Mouse (Mus musculus): ENCODE data around the gene Prdx5. TPM values are rescaled to one million over a fixed set of nuclear protein-coding genes. Genes with fewer than 3 reads are reported as not detected.

Gene Prdx5
- polyA plus RNA-seq, 1 experiment: 148 TPM

DNA sequence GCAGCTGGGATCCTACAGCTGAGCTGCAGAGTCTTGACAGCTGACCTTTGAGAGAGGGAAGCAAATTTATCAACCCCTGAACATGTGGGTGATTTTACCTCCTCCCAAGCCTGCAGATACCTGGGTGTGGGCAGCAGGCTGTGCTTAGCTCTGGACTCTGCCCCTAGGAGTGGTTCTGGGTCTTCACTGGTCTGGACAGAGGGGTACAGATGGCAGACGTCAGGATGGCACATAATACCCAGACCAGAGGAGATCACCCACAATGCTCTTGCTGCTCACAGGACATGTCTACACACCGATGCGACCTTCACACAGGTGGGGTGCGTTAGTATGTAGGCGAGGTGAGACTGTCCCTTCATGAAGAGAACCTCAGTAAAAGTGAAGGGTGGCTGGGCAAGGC, 39.6 kb upstream of the Prdx5 start:
- WGBS: 85% methylated on average over 5 of the region's 5 CpGs
- Histone ChIP-seq H3K4me3 (replicated peaks; ENCODE audit: extremely low read depth, low read depth, low read length) (no peak overlapping the region), H3K4me1 (ENCODE audit: control insufficient read depth, insufficient read depth, low read length) (peaks cover 11% of the 10 kb centered on the region)
- TF ChIP-seq POLR2A (IDR thresholded peaks at IDR 0.05; ENCODE audit: borderline replicate concordance, extremely low read depth, low read depth, low read length) (no peak), CTCF (IDR thresholded peaks at IDR 0.05; ENCODE audit: insufficient read depth, low read length) (no peak)
- DNase-seq: no peak

DNA sequence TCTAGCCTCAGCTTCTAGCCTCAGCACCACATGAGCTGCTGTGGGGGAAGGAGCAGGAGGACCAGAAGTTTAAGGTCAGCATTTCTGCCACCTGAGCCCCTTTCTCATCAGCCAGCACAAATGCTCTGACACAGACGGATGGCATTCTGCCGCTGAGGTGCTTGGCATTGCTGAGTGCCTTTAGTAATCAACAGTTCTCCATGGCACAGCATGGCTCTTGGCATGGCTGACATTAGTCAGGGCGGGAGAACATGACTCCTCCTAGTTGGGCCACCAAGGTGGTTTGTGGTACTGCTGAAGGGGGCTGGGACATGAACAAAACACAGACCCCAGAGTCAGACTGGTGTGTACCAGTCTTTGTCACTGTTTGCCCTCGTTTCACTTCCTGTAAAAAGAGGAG, 38.3 kb upstream of the Prdx5 start:
- H3K4me1 ChIP-seq (ENCODE audit: control insufficient read depth, insufficient read depth, low read length): peaks cover 5% of the 10 kb centered on the region
- TF ChIP-seq CTCF (IDR thresholded peaks at IDR 0.05; ENCODE audit: insufficient read depth, low read length) (no peak), POLR2A (IDR thresholded peaks at IDR 0.05; ENCODE audit: borderline replicate concordance, extremely low read depth, low read depth, low read length) (no peak)
- no peak for DNase-seq
- no peak overlapping the region for H3K4me3 ChIP-seq (replicated peaks; ENCODE audit: extremely low read depth, low read depth, low read length)
- 66% methylated on average over 4 of the region's 4 CpGs for WGBS

DNA sequence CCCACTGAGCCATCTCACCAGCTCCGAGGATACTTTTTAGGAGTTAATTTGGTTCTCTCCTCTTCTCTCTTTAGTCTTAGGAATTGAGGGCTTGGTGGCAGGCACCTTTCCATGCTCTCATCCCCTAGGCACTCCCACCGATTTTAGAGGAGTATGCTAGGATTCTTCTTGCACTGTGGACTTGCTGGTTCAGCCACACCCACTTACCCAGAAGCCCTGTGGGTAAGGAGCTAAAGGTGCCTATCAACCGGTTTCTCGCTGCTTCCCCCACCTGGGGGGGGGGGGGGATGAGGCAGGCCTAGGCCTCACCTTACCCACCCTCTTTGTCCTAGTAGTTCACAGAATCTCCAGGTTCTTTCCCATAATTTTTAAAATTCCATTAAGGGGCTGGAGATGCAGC, 37.8 kb upstream of the Prdx5 start:
- peaks cover 3% of the 10 kb centered on the region for H3K4me1 ChIP-seq (ENCODE audit: control insufficient read depth, insufficient read depth, low read length)
- DNase-seq: no peak
- H3K4me3 ChIP-seq (replicated peaks; ENCODE audit: extremely low read depth, low read depth, low read length): no peak overlapping the region
- TF ChIP-seq CTCF (IDR thresholded peaks at IDR 0.05; ENCODE audit: insufficient read depth, low read length) (no peak), POLR2A (IDR thresholded peaks at IDR 0.05; ENCODE audit: borderline replicate concordance, extremely low read depth, low read depth, low read length) (no peak)
- 66% methylated on average over 4 of the region's 4 CpGs for whole genome bisulfite sequencing

DNA sequence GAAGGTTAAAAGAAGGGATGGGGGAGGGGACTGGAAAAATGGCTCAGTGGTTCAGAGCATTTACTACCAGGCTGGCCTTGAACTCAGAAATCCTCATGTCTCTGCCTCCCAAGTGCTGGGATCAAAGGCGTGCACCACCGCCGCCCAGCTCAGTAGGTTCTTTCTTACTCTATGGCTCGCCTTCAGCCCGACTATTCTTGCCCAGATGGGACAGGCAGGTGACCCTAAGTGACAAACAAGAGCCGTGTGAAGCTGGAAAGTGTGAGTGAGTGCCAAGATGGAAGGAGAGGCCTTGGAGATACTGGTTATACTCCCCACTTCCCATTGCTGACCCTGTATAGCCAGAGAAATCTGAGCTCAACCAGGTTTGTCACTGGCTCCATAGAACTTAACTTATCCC, 33.8 kb upstream of the Prdx5 start:
- peaks cover 7% of the 10 kb centered on the region; the same call in 1 of the 2 replicates for H3K4me1 ChIP-seq (ENCODE audit: control insufficient read depth, insufficient read depth, low read length)
- TF ChIP-seq POLR2A (IDR thresholded peaks at IDR 0.05; ENCODE audit: borderline replicate concordance, extremely low read depth, low read depth, low read length) (no peak), CTCF (IDR thresholded peaks at IDR 0.05; ENCODE audit: insufficient read depth, low read length) (no peak)
- no peak for DNase-seq
- no peak overlapping the region for H3K4me3 ChIP-seq (replicated peaks; ENCODE audit: extremely low read depth, low read depth, low read length)
- WGBS: 92% methylated on average over 6 of the region's 6 CpGs

DNA sequence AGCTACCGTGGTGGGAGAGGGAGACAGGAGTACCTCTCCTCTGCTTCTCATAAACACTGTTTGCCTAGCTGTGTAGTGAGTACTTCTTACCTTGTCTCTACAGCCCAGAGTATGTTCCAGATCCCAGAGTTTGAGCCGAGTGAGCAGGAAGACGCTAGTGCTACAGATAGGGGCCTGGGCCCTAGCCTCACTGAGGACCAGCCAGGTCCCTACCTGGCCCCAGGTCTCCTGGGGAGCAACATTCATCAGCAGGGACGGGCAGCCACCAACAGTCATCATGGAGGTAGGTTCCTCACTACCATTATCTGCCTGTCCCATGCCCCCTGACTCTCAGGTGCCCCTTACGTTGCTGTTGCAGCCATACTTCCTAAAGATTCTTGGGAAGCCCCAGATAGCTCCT, 32.9 kb upstream of the Prdx5 start:
- TF ChIP-seq POLR2A (IDR thresholded peaks at IDR 0.05; ENCODE audit: borderline replicate concordance, extremely low read depth, low read depth, low read length) (no peak), CTCF (IDR thresholded peaks at IDR 0.05; ENCODE audit: insufficient read depth, low read length) (no peak)
- peak overlapping the region; percentile 75 for H3K4me3 ChIP-seq (replicated peaks; ENCODE audit: extremely low read depth, low read depth, low read length)
- DNase-seq: no peak
- H3K4me1 ChIP-seq (ENCODE audit: control insufficient read depth, insufficient read depth, low read length): peaks cover 7% of the 10 kb centered on the region; the same call in 1 of the 2 replicates
- 24% methylated on average over 5 of the region's 5 CpGs for WGBS

DNA sequence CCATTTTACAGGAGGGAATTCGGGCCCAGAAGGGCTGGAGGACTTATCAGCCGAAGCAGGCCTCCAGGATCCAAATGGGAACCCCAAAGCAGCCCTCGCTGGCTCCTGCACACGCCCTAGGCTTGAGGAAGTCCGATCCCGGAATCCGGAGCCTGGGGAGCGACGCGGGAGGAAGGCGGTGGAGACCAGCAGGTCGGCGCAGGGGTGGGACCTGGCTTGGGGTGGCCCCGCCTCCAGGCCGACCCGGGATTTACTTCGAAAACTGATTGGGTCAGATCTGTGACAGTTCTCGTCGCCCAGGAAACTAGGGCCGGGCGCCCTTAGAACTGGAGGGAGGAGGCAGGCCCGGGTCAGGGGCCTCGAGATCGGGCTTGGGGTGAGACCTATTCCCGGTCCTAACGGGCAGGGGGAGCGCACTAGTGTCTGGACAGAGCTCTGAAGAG, 32.4 kb upstream of the Prdx5 start, which contains the start of gene Gpr137:
Gpr137 (minus strand) TSS at position 232 of the 443 bp plus-strand sequence.
- Histone ChIP-seq H3K4me3 (replicated peaks; ENCODE audit: extremely low read depth, low read depth, low read length) (peak within 1 kb of the TSS; percentile 99), H3K4me1 (ENCODE audit: control insufficient read depth, insufficient read depth, low read length) (peaks cover 7% of the 10 kb centered on the region; the same call in 1 of the 2 replicates)
- DNase-seq: peak; percentile 92
- TF ChIP-seq POLR2A (IDR thresholded peaks at IDR 0.05; ENCODE audit: borderline replicate concordance, extremely low read depth, low read depth, low read length) (peak; percentile 87), CTCF (IDR thresholded peaks at IDR 0.05; ENCODE audit: insufficient read depth, low read length) (no peak)
- WGBS: under 1% methylated on average over 27 of the region's 27 CpGs

DNA sequence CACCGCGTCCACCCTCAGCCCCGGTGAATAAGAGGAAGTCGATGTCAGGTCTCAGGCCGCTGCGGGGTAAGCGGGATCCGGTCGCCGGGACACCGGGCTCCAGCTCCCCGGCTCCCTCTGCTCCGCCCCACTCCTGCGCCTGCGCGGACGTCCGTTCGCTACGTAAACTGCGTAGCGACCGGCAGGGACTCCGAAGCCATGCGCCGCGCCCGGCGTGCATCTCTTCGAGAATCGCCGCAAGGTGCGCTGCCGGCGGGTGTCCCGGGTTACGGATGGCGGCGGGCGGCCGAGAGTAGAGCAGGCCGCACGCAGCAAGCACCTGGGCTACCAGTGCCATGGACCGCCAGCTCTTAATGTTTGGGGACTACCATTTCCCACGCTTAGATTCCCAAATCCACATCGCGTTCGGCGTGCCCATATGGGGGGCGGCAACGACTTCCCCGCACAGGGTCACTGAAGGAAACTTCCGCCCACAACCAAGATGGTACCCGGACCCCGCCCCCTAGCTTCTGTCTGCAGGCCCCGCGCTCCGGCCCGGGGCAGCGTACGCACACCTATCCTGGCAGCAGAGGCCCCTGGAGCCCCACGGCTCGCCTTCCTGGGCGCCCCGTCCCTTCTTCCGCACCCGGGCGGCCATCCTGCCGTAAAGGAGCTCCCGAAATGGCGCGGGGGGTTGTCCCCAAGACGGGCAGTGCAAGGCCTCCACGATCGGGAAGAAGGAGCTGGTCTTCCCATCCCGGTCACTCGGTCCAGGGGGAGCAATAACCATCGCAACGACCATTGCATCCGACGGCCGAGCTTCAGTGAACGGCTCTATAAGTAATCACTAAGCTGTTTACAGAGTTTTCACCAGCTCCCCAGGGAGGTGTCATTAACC, 31.7 kb upstream of the Prdx5 start, which contains the start of gene Bad:
Bad (plus strand) TSS at position 490 of the 877 bp plus-strand sequence.
- Histone ChIP-seq H3K4me3 (replicated peaks; ENCODE audit: extremely low read depth, low read depth, low read length) (peak within 1 kb of the TSS; percentile 99), H3K4me1 (ENCODE audit: control insufficient read depth, insufficient read depth, low read length) (peaks cover 7% of the 10 kb centered on the region; the same call in 1 of the 2 replicates)
- peak; percentile 96 for DNase-seq
- WGBS: under 1% methylated on average over 83 of the region's 83 CpGs
- TF ChIP-seq CTCF (IDR thresholded peaks at IDR 0.05; ENCODE audit: insufficient read depth, low read length): no peak
- TF ChIP-seq POLR2A (IDR thresholded peaks at IDR 0.05; ENCODE audit: borderline replicate concordance, extremely low read depth, low read depth, low read length): peak; percentile 49; the same call in 1 of the 2 replicates

DNA sequence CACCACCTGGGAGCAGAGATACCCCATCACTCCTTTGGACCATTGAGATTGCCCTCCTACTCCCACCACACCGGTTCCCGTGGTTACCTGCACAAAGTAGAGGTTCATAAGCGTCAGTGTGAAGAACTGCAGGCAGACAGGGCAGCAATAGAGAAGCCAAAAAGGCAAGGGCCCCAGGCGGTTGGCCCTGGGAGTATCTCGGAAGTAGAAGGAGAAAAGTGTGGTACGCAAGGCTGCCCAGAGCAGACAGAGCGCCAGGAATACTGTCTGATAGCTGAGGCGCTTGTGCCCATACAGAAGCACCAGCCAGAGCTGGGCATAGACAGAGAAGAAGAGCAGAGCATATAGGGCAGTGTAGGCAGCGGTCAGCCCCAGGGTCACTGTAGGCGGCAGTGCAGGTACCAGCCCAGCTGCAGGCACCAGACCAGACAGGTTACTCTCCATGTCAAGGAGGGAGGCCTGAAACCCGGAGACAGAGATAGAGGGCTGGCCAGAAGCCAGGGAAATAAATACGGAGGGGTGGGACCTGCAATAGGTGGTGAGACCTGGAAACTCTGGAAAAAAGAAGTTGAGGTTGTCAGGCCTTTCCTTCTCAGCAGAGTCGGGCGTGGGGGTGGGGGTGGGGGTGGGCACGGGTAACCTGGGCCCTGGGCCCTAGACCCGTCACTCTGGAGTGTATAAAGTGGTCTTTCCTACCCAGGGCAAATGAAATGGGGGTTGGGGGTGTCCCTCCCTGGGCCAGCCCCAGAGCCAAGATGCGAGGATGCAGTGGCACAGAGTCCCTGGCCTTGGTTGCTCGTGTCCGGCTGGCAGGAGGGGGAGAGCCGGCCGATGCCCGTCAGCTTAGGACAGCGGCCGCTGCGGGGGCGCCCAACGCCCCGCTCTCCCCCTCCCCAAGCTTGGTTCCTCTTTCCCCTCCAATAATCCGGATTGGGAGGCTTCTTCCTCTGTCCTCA, 30.8 kb upstream of the Prdx5 start:
- TF ChIP-seq CTCF (IDR thresholded peaks at IDR 0.05; ENCODE audit: insufficient read depth, low read length) (no peak), POLR2A (IDR thresholded peaks at IDR 0.05; ENCODE audit: borderline replicate concordance, extremely low read depth, low read depth, low read length) (no peak)
- Histone ChIP-seq H3K4me3 (replicated peaks; ENCODE audit: extremely low read depth, low read depth, low read length) (peak overlapping the region; percentile 87), H3K4me1 (ENCODE audit: control insufficient read depth, insufficient read depth, low read length) (peaks cover 7% of the 10 kb centered on the region; the same call in 1 of the 2 replicates)
- DNase-seq: no peak
- 21% methylated on average over 29 of the region's 29 CpGs for WGBS
